Mouse (Mus musculus) midbrain, embryonic 13.5 days (tissue): ENCODE measurements around the gene Ccdc57. TPM values are rescaled to one million over a fixed set of nuclear protein-coding genes. Genes with fewer than 3 reads are reported as not detected.

Experiments used
- ATAC-seq: fragments of 200-750 bp; cut with Nextera tagmentation; 2 replicates; pipeline ENCODE4 v1.8.0; 2017; ENCODE audit warnings: mild to moderate bottlenecking, moderate TSS enrichment, moderate library complexity
- H3K27ac ChIP-seq: fragments of 300-500 bp; sonication (generic); 2 replicates; pipeline ENCODE4 v1.5.1; 2015; ENCODE audit warnings: inconsistent platforms, mild to moderate bottlenecking, moderate library complexity
- H3K27me3 ChIP-seq: fragments of 300-500 bp; sonication (generic); 2 replicates; pipeline ENCODE4 v1.6.1; 2015; ENCODE audit warnings: mild to moderate bottlenecking, inconsistent platforms
- H3K36me3 ChIP-seq: fragments of 300-500 bp; sonication (generic); 2 replicates; pipeline ENCODE4 v1.6.1; 2015; ENCODE audit warnings: mild to moderate bottlenecking, inconsistent platforms
- H3K4me1 ChIP-seq: fragments of 300-500 bp; sonication (generic); replicated peaks from 2 replicates; pipeline ENCODE4 v1.6.1; 2015; ENCODE audit warnings: inconsistent platforms
- H3K4me2 ChIP-seq: fragments of 300-500 bp; sonication (generic); replicated peaks from 2 replicates; pipeline ENCODE4 v1.6.1; 2015; ENCODE audit warnings: moderate library complexity, mild to moderate bottlenecking, inconsistent platforms
- H3K4me3 ChIP-seq: fragments of 300-500 bp; sonication (generic); replicated peaks from 2 replicates; pipeline ENCODE4 v1.5.1; 2015; ENCODE audit warnings: mild to moderate bottlenecking, inconsistent platforms
- H3K9ac ChIP-seq: fragments of 300-500 bp; sonication (generic); replicated peaks from 2 replicates; pipeline ENCODE4 v1.6.1; 2015; ENCODE audit warnings: mild to moderate bottlenecking, inconsistent platforms
- H3K9me3 ChIP-seq: fragments of 300-500 bp; sonication (generic); 2 replicates; pipeline ENCODE4 v1.6.1; 2016; ENCODE audit warnings: mild to moderate bottlenecking, inconsistent platforms
- WGBS: fragments of 180-500 bp; shearing (Covaris S2); methylation state at CpG from one replicate; pipeline ENCODE4 v1.1.7; 2015; 5-methylcytosine and 5-hydroxymethylcytosine counted together
- polyA plus RNA-seq: library from polyadenylated mRNA; unstranded; fragments of >200 nt; fragmentation: Nextera tagmentation; extraction: Ambion mirVana; gene quantifications from 2 replicates; pipeline ENCODE4 v1.2.1, GENCODE M21; 2015

Gene Ccdc57
- polyA plus RNA-seq, 1 experiment from 2014 or later = 5.2 TPM

GRCm38 (mm10) chr11:120831659-120832440 is 100.8 kb downstream of the Ccdc57 start:
- no peak overlapping the region for H3K27ac ChIP-seq
- no peak overlapping the region for H3K4me2 ChIP-seq
- H3K27me3 ChIP-seq = no peaks in the 10 kb centered on the region
- H3K4me3 ChIP-seq = no peak overlapping the region
- H3K9ac ChIP-seq = no peak overlapping the region
- no peaks in the 10 kb centered on the region for H3K9me3 ChIP-seq
- ATAC-seq = no peak
- no peaks in the 10 kb centered on the region for H3K36me3 ChIP-seq
- peaks cover 18% of the 10 kb centered on the region for H3K4me1 ChIP-seq
- WGBS = 82% methylated on average over 3 of the region's 3 CpGs

DNA sequence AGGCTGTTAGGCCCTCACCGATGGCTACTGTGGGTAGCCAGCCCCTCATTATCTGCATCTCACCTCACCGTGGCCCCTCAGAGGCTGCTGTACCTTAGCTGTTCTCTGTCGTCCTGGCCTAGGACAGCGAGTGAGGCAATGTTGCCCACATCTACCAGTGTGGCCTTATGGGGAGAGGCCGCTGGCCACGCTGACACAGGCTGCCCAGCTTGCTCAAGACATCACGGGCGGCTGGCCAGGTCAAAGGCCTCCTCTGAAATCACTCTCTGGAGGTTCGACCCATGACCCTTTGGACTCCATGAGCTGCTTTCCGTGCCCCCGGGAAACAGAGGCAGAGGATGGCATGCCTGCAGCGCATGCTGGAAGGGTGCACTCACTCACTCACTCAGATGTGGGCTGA is 102.0 kb downstream of the Ccdc57 start:
- Histone ChIP-seq H3K36me3 (no peaks in the 10 kb centered on the region), H3K4me1 (peaks cover 27% of the 10 kb centered on the region), H3K9me3 (no peaks in the 10 kb centered on the region), H3K4me2 (no peak overlapping the region), H3K4me3 (no peak overlapping the region), H3K27me3 (no peaks in the 10 kb centered on the region), H3K27ac (no peak overlapping the region), H3K9ac (no peak overlapping the region)
- ATAC-seq = no peak
- WGBS = 84% methylated on average over 12 of the region's 12 CpGs

- no peak overlapping the region for H3K4me3 ChIP-seq
- WGBS = 91% methylated on average over 10 of the region's 10 CpGs
- peaks cover 33% of the 10 kb centered on the region for H3K4me1 ChIP-seq
- no peak overlapping the region for H3K4me2 ChIP-seq
- no peak for ATAC-seq
- no peak overlapping the region for H3K27ac ChIP-seq
- no peaks in the 10 kb centered on the region for H3K27me3 ChIP-seq
- no peaks in the 10 kb centered on the region for H3K36me3 ChIP-seq
- no peaks in the 10 kb centered on the region for H3K9me3 ChIP-seq
- H3K9ac ChIP-seq = no peak overlapping the region
Measured at GRCm38 (mm10) chr11:120829757-120830532, 102.7 kb downstream of the Ccdc57 start.

- ATAC-seq = no peak
- no peaks in the 10 kb centered on the region for H3K9me3 ChIP-seq
- no peaks in the 10 kb centered on the region for H3K27me3 ChIP-seq
- WGBS = 74% methylated on average over 4 of the region's 4 CpGs
- no peaks in the 10 kb centered on the region for H3K36me3 ChIP-seq
- no peak overlapping the region for H3K4me3 ChIP-seq
- H3K4me1 ChIP-seq = peaks cover 19% of the 10 kb centered on the region
- H3K9ac ChIP-seq = no peak overlapping the region; the same call in 1 of the 2 replicates
- H3K4me2 ChIP-seq = no peak overlapping the region
- no peak overlapping the region for H3K27ac ChIP-seq
Measured at GRCm38 (mm10) chr11:120828416-120828815, 104.3 kb downstream of the Ccdc57 start.

DNA sequence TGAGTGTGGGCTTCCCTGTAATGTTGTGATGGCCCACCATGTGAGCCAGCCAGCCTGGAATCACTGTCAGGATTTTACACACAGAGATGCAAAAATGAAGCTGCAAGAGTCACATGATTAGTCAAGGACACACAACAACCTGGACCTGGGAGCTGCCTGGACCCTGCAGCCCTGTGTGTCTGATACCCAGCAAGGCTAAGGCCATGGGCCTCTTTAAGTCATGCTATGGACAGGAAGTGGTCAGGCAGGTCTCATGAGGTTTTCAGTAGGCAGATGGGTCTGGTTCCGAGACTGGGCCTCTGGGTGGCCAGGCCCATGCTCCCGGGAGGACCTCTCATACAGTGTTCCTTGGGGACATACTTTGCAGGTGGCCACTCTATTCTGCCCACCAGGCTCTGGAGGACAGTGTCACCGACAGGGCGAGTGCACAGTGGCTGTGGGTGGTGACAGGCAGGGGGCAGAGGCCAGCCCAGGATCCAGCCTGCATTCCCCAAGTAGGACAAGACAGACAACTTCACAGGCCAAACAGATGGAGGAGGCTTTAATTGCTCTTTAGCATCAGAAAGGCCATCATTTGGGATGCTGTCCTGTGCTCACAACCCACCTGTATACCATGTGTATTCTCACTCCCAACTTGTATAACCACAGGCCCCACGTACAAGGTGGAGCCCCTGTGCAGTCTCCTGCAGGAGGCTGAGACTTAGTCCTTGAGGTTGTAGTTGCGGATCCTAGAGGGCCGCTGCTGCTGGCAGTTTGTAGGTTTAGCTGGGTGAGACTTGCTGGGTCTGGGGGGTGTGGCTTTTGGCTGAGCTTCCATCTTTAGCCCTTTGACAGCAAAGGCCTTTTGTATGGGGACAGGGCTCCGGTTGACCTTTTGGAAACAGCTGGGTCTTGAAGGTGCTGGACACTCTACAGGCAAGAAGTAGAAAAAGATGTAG is 106.4 kb downstream of the Ccdc57 start:
- H3K4me3 ChIP-seq = no peak overlapping the region
- no peak overlapping the region for H3K4me2 ChIP-seq
- H3K27ac ChIP-seq = peak overlapping the region; percentile 100
- no peaks in the 10 kb centered on the region for H3K9me3 ChIP-seq
- H3K4me1 ChIP-seq = peaks cover 36% of the 10 kb centered on the region
- ATAC-seq = no peak
- H3K27me3 ChIP-seq = no peaks in the 10 kb centered on the region
- H3K36me3 ChIP-seq = peaks cover 11% of the 10 kb centered on the region
- peak overlapping the region; percentile 37; the same call in 1 of the 2 replicates for H3K9ac ChIP-seq
- WGBS = 80% methylated on average over 8 of the region's 8 CpGs

- peak overlapping the region; percentile 99 for H3K4me2 ChIP-seq
- peak overlapping the region; percentile 81 for H3K9ac ChIP-seq
- H3K27me3 ChIP-seq = no peaks in the 10 kb centered on the region
- ATAC-seq = no peak
- H3K27ac ChIP-seq = peak overlapping the region; percentile 100
- H3K4me3 ChIP-seq = peak overlapping the region; percentile 90
- H3K36me3 ChIP-seq = peaks cover 20% of the 10 kb centered on the region
- H3K9me3 ChIP-seq = no peaks in the 10 kb centered on the region
- peaks cover 45% of the 10 kb centered on the region for H3K4me1 ChIP-seq
- 43% methylated on average over 4 of the region's 4 CpGs for WGBS
Measured at GRCm38 (mm10) chr11:120825289-120825863, 107.3 kb downstream of the Ccdc57 start.

DNA sequence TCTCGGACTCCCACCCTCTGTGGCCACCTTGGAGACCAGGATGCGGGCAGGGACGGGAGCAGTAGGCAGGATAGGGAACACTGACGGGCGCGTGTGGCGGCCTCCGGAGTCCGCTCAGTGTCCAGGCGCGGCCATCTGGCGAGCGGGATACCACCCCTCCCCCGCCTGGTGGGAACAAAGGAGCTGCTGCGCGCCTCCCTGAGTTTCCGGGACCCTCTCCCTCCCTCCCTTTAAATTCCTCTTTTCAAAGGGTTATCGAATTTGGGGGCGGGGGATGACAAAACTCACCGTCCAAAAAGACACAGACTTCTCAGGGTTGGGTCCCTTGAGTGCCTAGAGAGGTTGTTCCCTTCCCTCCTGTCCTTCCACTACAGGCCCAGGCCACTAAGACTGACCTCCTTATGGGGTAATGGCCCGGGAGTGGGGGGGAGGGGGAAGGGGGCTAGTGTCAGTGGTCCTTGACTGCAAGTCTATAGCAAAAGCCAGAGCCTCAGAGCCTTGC is 107.8 kb downstream of the Ccdc57 start:
- H3K4me1 ChIP-seq = peaks cover 47% of the 10 kb centered on the region
- WGBS = under 1% methylated on average over 21 of the region's 21 CpGs
- ATAC-seq = peak; percentile 86

DNA sequence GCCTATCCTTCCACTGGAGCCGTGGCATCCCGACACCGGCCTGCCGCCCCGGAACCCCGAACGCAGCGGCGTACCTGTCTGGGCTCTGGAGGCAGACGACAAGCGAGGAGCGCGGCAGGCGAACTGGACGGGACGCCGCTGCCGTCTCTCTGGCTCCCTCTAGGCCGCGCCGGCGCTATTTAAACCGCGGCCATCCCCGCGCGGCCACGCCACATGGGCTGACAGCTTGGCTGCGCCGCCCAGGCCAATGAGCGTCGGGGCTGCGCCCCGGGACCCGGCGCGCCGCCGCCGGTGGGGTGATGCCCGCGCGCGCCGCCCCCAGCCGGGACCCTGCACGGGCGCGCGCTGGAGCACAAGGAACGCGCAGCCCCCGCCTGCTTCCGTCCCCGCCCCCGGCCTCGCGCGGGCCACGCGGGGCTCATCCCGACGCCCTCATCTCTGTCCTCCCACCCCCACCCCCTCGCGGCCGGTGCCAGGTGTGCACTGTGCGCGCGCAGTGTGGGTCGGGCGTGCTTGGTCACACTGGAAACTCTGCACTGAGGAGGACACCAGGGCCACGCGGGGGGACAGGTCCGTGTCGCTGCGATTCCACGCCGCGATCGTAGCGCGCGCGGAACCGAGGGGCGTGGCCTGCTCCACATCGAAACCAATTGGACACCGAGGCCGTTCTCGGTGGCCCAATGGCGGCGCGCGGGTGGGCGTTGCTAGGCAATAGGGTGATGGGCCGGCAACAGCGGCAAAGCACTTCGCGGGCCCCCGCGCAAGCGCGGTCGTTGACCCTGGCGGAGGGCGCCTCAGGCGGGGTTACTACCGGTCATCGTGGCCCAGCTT is 108.5 kb downstream of the Ccdc57 start, which contains the start of gene Fasn:
Gene Fasn, minus strand, starts transcription at position 592 of the 831 bp plus-strand sequence.
- Histone ChIP-seq H3K36me3 (peaks cover 32% of the 10 kb centered on the region), H3K4me3 (peak within 1 kb of the TSS; percentile 90), H3K9me3 (no peaks in the 10 kb centered on the region), H3K4me2 (peak within 1 kb of the TSS; percentile 99), H3K27me3 (no peaks in the 10 kb centered on the region), H3K9ac (peak within 1 kb of the TSS; percentile 94), H3K27ac (peak within 1 kb of the TSS; percentile 100), H3K4me1 (peaks cover 47% of the 10 kb centered on the region)
- WGBS = under 1% methylated on average over 94 of the region's 109 CpGs
- peak; percentile 91 for ATAC-seq

More for the DNA sequence above, 107.8 kb downstream of the Ccdc57 start:
- H3K36me3 ChIP-seq = peaks cover 25% of the 10 kb centered on the region
- H3K4me2 ChIP-seq = peak overlapping the region; percentile 99
- H3K9ac ChIP-seq = peak overlapping the region; percentile 81
- H3K27me3 ChIP-seq = no peaks in the 10 kb centered on the region
- H3K4me3 ChIP-seq = peak overlapping the region; percentile 90
- no peaks in the 10 kb centered on the region for H3K9me3 ChIP-seq
- H3K27ac ChIP-seq = peak overlapping the region; percentile 100

DNA sequence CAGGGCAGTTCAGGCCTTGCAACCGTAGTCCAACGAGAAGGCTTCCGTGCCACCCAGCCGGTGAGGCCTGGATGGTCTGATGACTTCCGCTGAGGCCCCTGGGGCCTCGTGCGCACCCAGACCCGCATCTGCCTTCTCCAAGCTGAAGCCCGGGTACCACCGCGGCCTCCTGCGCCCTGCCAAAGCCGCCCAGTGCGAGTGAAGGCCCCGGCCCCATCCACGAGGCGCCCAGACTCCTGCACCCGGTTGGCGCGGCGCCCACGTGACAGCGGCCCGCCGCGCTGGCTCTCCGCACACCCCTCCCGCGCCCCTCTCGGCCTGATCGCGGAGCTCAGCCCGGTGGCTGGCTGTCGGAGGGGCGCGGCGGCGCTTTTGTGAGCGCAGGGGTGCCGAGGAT is 109.1 kb downstream of the Ccdc57 start:
- peak; percentile 59 for ATAC-seq
- Histone ChIP-seq H3K27me3 (no peaks in the 10 kb centered on the region), H3K36me3 (peaks cover 38% of the 10 kb centered on the region), H3K9ac (peak overlapping the region; percentile 94), H3K9me3 (no peaks in the 10 kb centered on the region), H3K27ac (peak overlapping the region; percentile 100), H3K4me3 (peak overlapping the region; percentile 90), H3K4me1 (peaks cover 47% of the 10 kb centered on the region), H3K4me2 (peak overlapping the region; percentile 99)
- 0% methylated on average over 36 of the region's 40 CpGs for WGBS

GRCm38 (mm10) chr11:120822831-120823550 is 109.7 kb downstream of the Ccdc57 start:
- no peaks in the 10 kb centered on the region for H3K27me3 ChIP-seq
- H3K9ac ChIP-seq = peak overlapping the region; percentile 94
- H3K27ac ChIP-seq = peak overlapping the region; percentile 100
- H3K4me3 ChIP-seq = peak overlapping the region; percentile 90
- no peak for ATAC-seq
- no peaks in the 10 kb centered on the region for H3K9me3 ChIP-seq
- 2% methylated on average over 14 of the region's 14 CpGs for WGBS
- H3K4me1 ChIP-seq = peaks cover 47% of the 10 kb centered on the region
- H3K4me2 ChIP-seq = peak overlapping the region; percentile 99
- H3K36me3 ChIP-seq = peaks cover 44% of the 10 kb centered on the region
